In genomic region chr6:38576096-38576495, GRCm38 (mm10) we compare ENCODE assay signal across 27 mouse cellular contexts. TPM values are rescaled to one million over a fixed set of nuclear protein-coding genes. Genes with fewer than 3 reads are reported as not detected.
DNase-seq lines count a peak whose midpoint lies in the region; ATAC-seq and TF ChIP-seq lines count a peak whose summit lies in the region.
"Had no signal": no experiment of that assay in that cellular context is flagged by ENCODE, and none has a peak within 500 bp of the region (broad histone marks: within the 10 kb centered on the region; RNA-seq: fewer than 3 reads in every experiment).

No protein-coding gene starts in this region.

- H3K4me1 ChIP-seq in spleen, adult 2 months (ENCODE audit: control insufficient read depth, insufficient read depth, insufficient read length): peaks cover 2% of the 10 kb centered on the region; the same call in 1 of the 2 replicates
- peaks cover 3 to 24% of the 10 kb centered on the region in 2 experiments; a peak in 3 of 4 replicates for H3K4me1 ChIP-seq in CH12.LX (ENCODE audit: control insufficient read depth in 1 of 2, insufficient read depth in 2 of 2)
- H3K4me1 ChIP-seq in hindbrain, postnatal 0 days (ENCODE audit: insufficient read depth, low read length): no peaks in the 10 kb centered on the region
- H3K4me1 ChIP-seq: embryonic facial prominence, embryonic 12.5 days; embryonic facial prominence, embryonic 15.5 days; heart, embryonic 10.5 days had no signal

- no peaks in the 10 kb centered on the region for H3K9me3 ChIP-seq in CH12.LX (replicated peaks; ENCODE audit: low read length)
- H3K9me3 ChIP-seq in hindbrain, postnatal 0 days (ENCODE audit: low read length): no peaks in the 10 kb centered on the region
- H3K9me3 ChIP-seq: embryonic facial prominence, embryonic 12.5 days; embryonic facial prominence, embryonic 15.5 days; heart, embryonic 10.5 days; heart, embryonic 13.5 days had no signal

- H3K79me2 ChIP-seq in CH12.LX (replicated peaks; ENCODE audit: control insufficient read depth, extremely low read depth, insufficient read depth, poor library complexity, severe bottlenecking): peaks cover 58% of the 10 kb centered on the region

- no peaks in the 10 kb centered on the region for H3K27me3 ChIP-seq in spleen, adult 2 months (ENCODE audit: control insufficient read depth, insufficient read depth, low read length)
- no peaks in the 10 kb centered on the region for H3K27me3 ChIP-seq in CH12.LX (replicated peaks)
- H3K27me3 ChIP-seq in splenic B cell, adult 2 months (ENCODE audit: control insufficient read depth, insufficient read depth, low read length, poor library complexity, severe bottlenecking): no peaks in the 10 kb centered on the region
- H3K27me3 ChIP-seq in hindbrain, postnatal 0 days (ENCODE audit: insufficient read depth, low read length): no peaks in the 10 kb centered on the region
- H3K27me3 ChIP-seq: embryonic facial prominence, embryonic 12.5 days; embryonic facial prominence, embryonic 15.5 days; heart, embryonic 13.5 days; Patski had no signal

- no peak overlapping the region for H3K27ac ChIP-seq in spleen, adult 2 months (ENCODE audit: insufficient read depth, low read length)
- H3K27ac ChIP-seq in CH12.LX (ENCODE audit: insufficient read depth, low read depth): no peak overlapping the region
- H3K27ac ChIP-seq in hindbrain, postnatal 0 days: no peak overlapping the region
- H3K27ac ChIP-seq: embryonic facial prominence, embryonic 12.5 days; embryonic facial prominence, embryonic 15.5 days; gastrocnemius, adult 2 months; heart, adult 2 months; heart, embryonic 10.5 days; heart, embryonic 13.5 days; hindbrain, embryonic 14.5 days had no signal

- TF ChIP-seq POLR2A in spleen, adult 2 months (IDR thresholded peaks at IDR 0.05; ENCODE audit: low read depth, low read length): no peak
- TF ChIP-seq POLR2A in CH12.LX (IDR thresholded peaks at IDR 0.05; ENCODE audit: low read depth, low read length): no peak

- WGBS in spleen, adult 2 months: 43% methylated on average over 2 of the region's 2 CpGs
- WGBS in hindbrain, postnatal 0 days: 90% methylated on average over 2 of the region's 2 CpGs

- no peak overlapping the region for H3K9ac ChIP-seq in CH12.LX (ENCODE audit: insufficient read depth, low read depth)
- H3K9ac ChIP-seq in hindbrain, postnatal 0 days (replicated peaks; ENCODE audit: low read length): no peak overlapping the region
- H3K9ac ChIP-seq: embryonic facial prominence, embryonic 12.5 days; embryonic facial prominence, embryonic 15.5 days; forebrain, postnatal 0 days; heart, embryonic 13.5 days; hindbrain, embryonic 14.5 days had no signal

- peak; percentile 6 to 39 for DNase-seq in spleen, adult 2 months (ENCODE audit: low read depth in 1 of 2, low spot score in 2 of 2)
- DNase-seq in spleen, postnatal 10 days (ENCODE audit: low spot score in 2 of 2): no peak
- peak; percentile 63 for DNase-seq in CH12.LX (ENCODE audit: extremely low read depth)
- DNase-seq in splenic B cell, adult 2 months (ENCODE audit: low read depth, low spot score): peak; percentile 78
- no peak for DNase-seq in cerebellum, adult 9-11 months
- no peak for DNase-seq in hindbrain, postnatal 0 days (ENCODE audit: low spot score)
- DNase-seq in urinary bladder, postnatal 36 days (ENCODE audit: low spot score in 2 of 2): no peak
- DNase-seq: adrenal gland, postnatal 10 days; adrenal gland, postnatal 36 days; cerebellum, adult 18-20 months; cerebellum, adult 9-10 months; cerebellum, postnatal 25 days; forebrain, postnatal 0 days; gastrocnemius, adult 2 months; gastrocnemius, postnatal 14 days; heart, adult 2 months; heart, postnatal 14 days; heart, postnatal 4 days had no signal

- peak; percentile 52; the same call in 1 of the 2 replicates for ATAC-seq in megakaryocyte progenitor cell, adult 5-6 weeks (replicated peaks; ENCODE audit: poor library complexity)
- ATAC-seq in hindbrain, postnatal 0 days: no peak
- ATAC-seq: CD4-positive, CD25-positive, alpha-beta regulatory T cell, adult 4 months; forebrain, embryonic 14.5 days; forebrain, postnatal 0 days; Patski had no signal

- dilution Hi-C loops in CH12.LX (cut with MboI; ENCODE audit: extremely low pct_ligation_motif_present, extremely low pct_unique_long_range_greater_than_20kb, low sequenced_read_pairs): no loop called here

- TF ChIP-seq CTCF in spleen, adult 2 months (IDR thresholded peaks at IDR 0.05; ENCODE audit: extremely low read depth, insufficient read depth, insufficient read length, insufficient replicate concordance): no peak
- no peak for TF ChIP-seq CTCF in CH12.LX (conservative IDR thresholded peaks at IDR 0.05 in 1 of 2, IDR thresholded peaks at IDR 0.05 in 1 of 2; ENCODE audit: low read depth in 2 of 2, low read length in 2 of 2)
- no peak for TF ChIP-seq CTCF in hindbrain, postnatal 0 days (IDR thresholded peaks at IDR 0.05; ENCODE audit: low read depth)

- TF ChIP-seq RAD21 in CH12.LX (IDR thresholded peaks at IDR 0.05; ENCODE audit: low read depth, low read length): no peak

- H3K36me3 ChIP-seq in spleen, adult 2 months (ENCODE audit: control insufficient read depth, insufficient read depth, low read length): peaks cover 21% of the 10 kb centered on the region
- H3K36me3 ChIP-seq in CH12.LX (replicated peaks in 1 of 2; ENCODE audit: control insufficient read depth in 1 of 2, insufficient read depth in 1 of 2, low read length in 1 of 2): peaks cover 33 to 65% of the 10 kb centered on the region in 2 experiments
- H3K36me3 ChIP-seq in splenic B cell, adult 2 months (ENCODE audit: control insufficient read depth, insufficient read depth, low read length, poor library complexity, severe bottlenecking): peaks cover 6% of the 10 kb centered on the region; the same call in 1 of the 2 replicates
- peaks cover 16% of the 10 kb centered on the region; the same call in 1 of the 2 replicates for H3K36me3 ChIP-seq in hindbrain, postnatal 0 days (ENCODE audit: insufficient read depth, low read length)

- H3K4me2 ChIP-seq in CH12.LX (ENCODE audit: insufficient read depth, low read depth, poor library complexity, severe bottlenecking): peak overlapping the region; percentile 62
- no peak overlapping the region for H3K4me2 ChIP-seq in hindbrain, postnatal 0 days (ENCODE audit: low read depth, low read length)
- H3K4me2 ChIP-seq: embryonic facial prominence, embryonic 12.5 days; embryonic facial prominence, embryonic 15.5 days; heart, embryonic 13.5 days; hindbrain, embryonic 14.5 days had no signal

- TF ChIP-seq EP300 in CH12.LX (IDR thresholded peaks at IDR 0.05; ENCODE audit: low read length): peak; percentile 87

- in situ Hi-C loops in CH12.LX (cut with MboI; ENCODE audit: low pct_ligation_motif_present, low pct_unique_long_range_greater_than_20kb, low sequenced_read_pairs): no loop called here

- no peak overlapping the region for H3K4me3 ChIP-seq in spleen, adult 2 months (ENCODE audit: extremely low read depth, insufficient read depth, insufficient read length)
- H3K4me3 ChIP-seq in CH12.LX (replicated peaks in 1 of 3; ENCODE audit: low read depth in 2 of 3, low read length in 2 of 3, poor library complexity in 1 of 3): no peak overlapping the region
- no peak overlapping the region for H3K4me3 ChIP-seq in hindbrain, postnatal 0 days (ENCODE audit: low read length)
- H3K4me3 ChIP-seq: embryonic facial prominence, embryonic 12.5 days; embryonic facial prominence, embryonic 15.5 days; gastrocnemius, adult 2 months; heart, adult 2 months; heart, embryonic 10.5 days; heart, embryonic 13.5 days had no signal

TF ChIP-seq in CH12.LX, 34 proteins besides CTCF, POLR2A, EP300 and RAD21:
- TF ChIP-seq IRF4 (IDR thresholded peaks at IDR 0.05; ENCODE audit: low read depth, low read length) (peak; percentile 84), MXI1 (IDR thresholded peaks at IDR 0.05; ENCODE audit: low read depth, low read length) (no peak)
TF ChIP-seq in CH12.LX: peak in this region for 1.

RNA-seq across cellular contexts. Expression of gene Luc7l2, which starts 25.0 kb away (rescaled TPM):
- 24.3 and 28.2 TPM in 2 replicates for polyA plus RNA-seq in spleen, adult 2 months (2012; rRNA removed)
- 62.0 and 62.5 TPM in 2 replicates for total RNA-seq in CH12.LX (2012; rRNA removed)
- total RNA-seq in CH12.LX (2014; rRNA removed): 92.5 and 99.9 TPM in 2 replicates
- 173 and 183 TPM in 2 replicates for polyA plus RNA-seq in CH12.LX (2012; ENCODE audit: insufficient read length, low read depth)
- total RNA-seq in megakaryocyte progenitor cell, adult 5-6 weeks (2015): 183 and 193 TPM in 2 replicates
- 181 and 264 TPM in 2 replicates for total RNA-seq in megakaryocyte progenitor cell, adult 5-6 weeks (2017)
- 45.0 and 54.3 TPM in 2 replicates for total RNA-seq in hindbrain, postnatal 0 days (2014; rRNA removed)
- polyA plus RNA-seq in hindbrain, postnatal 0 days (2015; fragmentation: Nextera tagmentation; extraction: Ambion mirVana): 36.7 and 44.4 TPM in 2 replicates

RNA-seq across cellular contexts. Expression of gene Fmc1, which starts 42.8 kb away (rescaled TPM):
- polyA plus RNA-seq in spleen, adult 2 months (2012; rRNA removed): 83.1 and 139 TPM in 2 replicates
- 65.3 and 78.2 TPM in 2 replicates for total RNA-seq in CH12.LX (2012; rRNA removed)
- total RNA-seq in CH12.LX (2014; rRNA removed): 45.2 and 47.3 TPM in 2 replicates
- 23.1 and 30.4 TPM in 2 replicates for polyA plus RNA-seq in CH12.LX (2012; ENCODE audit: insufficient read length, low read depth)
- 99.9 and 108 TPM in 2 replicates for total RNA-seq in megakaryocyte progenitor cell, adult 5-6 weeks (2015)
- total RNA-seq in megakaryocyte progenitor cell, adult 5-6 weeks (2017): 58.3 and 60.3 TPM in 2 replicates
- total RNA-seq in hindbrain, postnatal 0 days (2014; rRNA removed): 22.5 and 55.8 TPM in 2 replicates
- polyA plus RNA-seq in hindbrain, postnatal 0 days (2015; fragmentation: Nextera tagmentation; extraction: Ambion mirVana): 256 and 260 TPM in 2 replicates

Comparison
In these comparisons a context has a peak if more than half of its experiments do, and no peak if none do; other contexts are left out.
1. DNase-seq: peak in spleen, adult 2 months (2 of 2), CH12.LX (single experiment) and splenic B cell, adult 2 months (single experiment); none in spleen, postnatal 10 days (0 of 2), cerebellum, adult 9-11 months (single experiment), hindbrain, postnatal 0 days (single experiment) and urinary bladder, postnatal 36 days (0 of 2).